Mouse (Mus musculus) lung, adult 2 months (tissue): ENCODE measurements around the gene Dgkk.

Experiments used
- CTCF ChIP-seq: fragments of 200-500 bp; IDR thresholded peaks from 2 replicates; pipeline ENCODE4 v1.5.1; 2011; ENCODE audit warnings: mild to moderate bottlenecking, low read length, control low read depth; ENCODE audit not compliant: insufficient read depth
- POLR2A ChIP-seq: fragments of 200-500 bp; IDR thresholded peaks from 2 replicates; pipeline ENCODE4 v1.6.1; 2011; ENCODE audit warnings: low read depth, mild to moderate bottlenecking, control low read depth, low read length, borderline replicate concordance; ENCODE audit errors: extremely low read depth

GRCm38 (mm10) chrX:6893933-6894332, 114.8 kb downstream of the Dgkk start:
- no peak for TF ChIP-seq POLR2A
- TF ChIP-seq CTCF = no peak
